Mouse (Mus musculus) heart, embryonic 10.5 days (tissue): ENCODE measurements around the gene Cpb1. TPM values are rescaled to one million over a fixed set of nuclear protein-coding genes. Genes with fewer than 3 reads are reported as not detected.

ENCODE experiments used
- DNase-seq: peaks from one replicate; pipeline ENCODE4 v3.0.0-alpha.2; 2017; ENCODE audit warnings: low spot score
- H3K27ac ChIP-seq: fragments of 300-500 bp; sonication (generic); 2 replicates; pipeline ENCODE4 v1.5.1; 2016; ENCODE audit warnings: mild to moderate bottlenecking
- H3K27me3 ChIP-seq: fragments of 300-500 bp; sonication (generic); 2 replicates; pipeline ENCODE4 v1.6.1; 2016; ENCODE audit warnings: mild to moderate bottlenecking; ENCODE audit not compliant: poor library complexity, insufficient read depth, severe bottlenecking
- H3K36me3 ChIP-seq: fragments of 300-500 bp; sonication (generic); 2 replicates; pipeline ENCODE4 v1.6.1; 2016; ENCODE audit warnings: mild to moderate bottlenecking, moderate library complexity
- H3K4me1 ChIP-seq: fragments of 300-500 bp; sonication (generic); 2 replicates; pipeline ENCODE4 v1.6.1; 2016; ENCODE audit warnings: mild to moderate bottlenecking
- H3K4me3 ChIP-seq: fragments of 300-500 bp; sonication (generic); 2 replicates; pipeline ENCODE4 v1.5.1; 2016; ENCODE audit warnings: mild to moderate bottlenecking, moderate library complexity
- H3K9me3 ChIP-seq: fragments of 300-500 bp; sonication (generic); 2 replicates; pipeline ENCODE4 v1.6.1; 2016; ENCODE audit warnings: mild to moderate bottlenecking, moderate library complexity
- WGBS: fragments of 180-500 bp; shearing (Covaris S2); methylation state at CpG from one replicate; pipeline ENCODE4 v1.1.7; 2016; 5-methylcytosine and 5-hydroxymethylcytosine counted together
- microRNA-seq: library from miRNA; unstranded; fragments of <30 nt; microRNA quantifications from one replicate; pipeline ENCODE4, GENCODE M21; 2017
- polyA plus RNA-seq: library from polyadenylated mRNA; unstranded; fragments of >200 nt; fragmentation: Nextera tagmentation; extraction: Ambion mirVana; gene quantifications from 2 replicates; pipeline ENCODE4 v1.2.1, GENCODE M21; 2016

The Cpb1 gene
- polyA plus RNA-seq, 1 experiment from 2014 or later = not detected

DNA sequence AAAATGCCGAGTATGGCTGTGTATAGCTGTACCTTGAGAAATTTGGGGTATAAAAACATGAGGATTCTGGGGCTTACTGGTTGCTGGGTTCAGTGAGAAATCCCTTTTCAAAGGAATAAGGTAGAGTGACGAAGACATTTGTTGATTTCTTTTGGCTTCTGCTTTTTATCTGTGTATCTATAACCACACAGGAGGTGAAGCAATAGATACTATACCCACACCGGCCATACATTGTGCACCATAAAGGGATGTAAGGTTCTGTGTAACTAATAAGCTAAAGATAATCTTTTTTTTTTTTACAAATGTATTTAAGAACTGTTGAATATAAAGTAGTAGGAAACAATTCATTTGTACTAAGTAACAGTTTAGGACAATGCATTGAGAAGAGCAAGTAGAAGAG lies 35.8 kb downstream of the Cpb1 start:
- 79% methylated on average over 3 of the region's 3 CpGs for WGBS
- no peaks in the 10 kb centered on the region for H3K4me1 ChIP-seq
- DNase-seq = no peak
- H3K27me3 ChIP-seq = no peaks in the 10 kb centered on the region
- H3K9me3 ChIP-seq = no peaks in the 10 kb centered on the region
- no peak overlapping the region for H3K27ac ChIP-seq
- no peaks in the 10 kb centered on the region for H3K36me3 ChIP-seq
- H3K4me3 ChIP-seq = no peak overlapping the region

- Histone ChIP-seq H3K4me1 (no peaks in the 10 kb centered on the region), H3K36me3 (no peaks in the 10 kb centered on the region), H3K4me3 (no peak overlapping the region), H3K27ac (no peak overlapping the region), H3K9me3 (no peaks in the 10 kb centered on the region), H3K27me3 (no peaks in the 10 kb centered on the region)
- WGBS = 39% methylated on average over 1 of the region's 1 CpGs
- no peak for DNase-seq
Observed at GRCm38 (mm10) chr3:20236965-20237364, 38.6 kb downstream of the Cpb1 start.

GRCm38 (mm10) chr3:20229027-20229426 lies 46.5 kb downstream of the Cpb1 start:
- Histone ChIP-seq H3K4me1 (no peaks in the 10 kb centered on the region), H3K27me3 (no peaks in the 10 kb centered on the region), H3K9me3 (no peaks in the 10 kb centered on the region), H3K27ac (no peak overlapping the region), H3K36me3 (no peaks in the 10 kb centered on the region), H3K4me3 (no peak overlapping the region)
- 79% methylated on average over 1 of the region's 1 CpGs for WGBS
- DNase-seq = no peak

GRCm38 (mm10) chr3:20225429-20225828 lies 50.1 kb downstream of the Cpb1 start:
- H3K27me3 ChIP-seq = no peaks in the 10 kb centered on the region
- H3K27ac ChIP-seq = no peak overlapping the region
- no peaks in the 10 kb centered on the region for H3K36me3 ChIP-seq
- H3K4me1 ChIP-seq = no peaks in the 10 kb centered on the region
- no peaks in the 10 kb centered on the region for H3K9me3 ChIP-seq
- H3K4me3 ChIP-seq = no peak overlapping the region
- DNase-seq = no peak
- WGBS = 77% methylated on average over 2 of the region's 2 CpGs

DNA sequence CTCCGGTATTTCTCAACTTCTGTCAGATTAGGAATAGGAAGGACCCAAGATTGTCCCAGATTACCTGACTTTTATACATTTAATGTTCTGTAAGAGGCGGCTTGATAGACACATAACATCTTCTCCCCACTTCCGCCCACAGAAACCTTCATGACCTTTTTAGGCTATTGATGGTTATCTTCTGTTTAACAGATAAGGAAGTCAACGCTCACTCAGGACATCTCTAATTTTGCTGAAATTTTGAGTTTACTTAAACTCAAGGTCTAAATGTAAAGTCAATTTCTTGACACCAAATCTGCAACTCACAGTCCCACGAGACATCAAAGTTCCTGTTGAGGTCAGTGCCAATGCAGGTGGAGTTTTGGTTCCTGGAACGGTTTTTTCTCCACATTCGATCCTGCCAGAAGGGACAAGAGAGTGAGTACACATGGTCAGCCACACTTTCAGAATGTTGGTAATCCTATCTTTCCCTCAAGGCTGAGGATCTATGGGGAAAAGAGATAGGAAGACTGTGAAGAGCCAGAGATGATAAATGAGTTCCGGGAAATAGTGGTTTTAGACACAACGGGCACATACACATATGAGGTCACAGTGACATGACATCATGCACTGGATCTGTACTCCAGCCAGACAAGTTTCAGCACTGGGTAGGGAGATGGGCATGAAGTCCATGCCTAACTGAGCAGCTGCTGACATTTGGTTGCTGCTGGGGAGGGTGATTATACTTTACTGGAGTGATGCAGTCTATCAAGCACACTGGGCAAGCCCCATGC lies 52.4 kb downstream of the Cpb1 start:
- DNase-seq = no peak
- no peaks in the 10 kb centered on the region for H3K27me3 ChIP-seq
- H3K4me3 ChIP-seq = no peak overlapping the region
- H3K4me1 ChIP-seq = no peaks in the 10 kb centered on the region
- no peak overlapping the region for H3K27ac ChIP-seq
- no peaks in the 10 kb centered on the region for H3K9me3 ChIP-seq
- WGBS = 81% methylated on average over 9 of the region's 9 CpGs
- H3K36me3 ChIP-seq = no peaks in the 10 kb centered on the region

- Histone ChIP-seq H3K9me3 (no peaks in the 10 kb centered on the region), H3K36me3 (no peaks in the 10 kb centered on the region), H3K27ac (no peak overlapping the region), H3K4me1 (no peaks in the 10 kb centered on the region), H3K27me3 (no peaks in the 10 kb centered on the region), H3K4me3 (no peak overlapping the region)
- 76% methylated on average over 3 of the region's 3 CpGs for WGBS
- DNase-seq = no peak
Observed at GRCm38 (mm10) chr3:20222136-20222535, 53.4 kb downstream of the Cpb1 start.

DNA sequence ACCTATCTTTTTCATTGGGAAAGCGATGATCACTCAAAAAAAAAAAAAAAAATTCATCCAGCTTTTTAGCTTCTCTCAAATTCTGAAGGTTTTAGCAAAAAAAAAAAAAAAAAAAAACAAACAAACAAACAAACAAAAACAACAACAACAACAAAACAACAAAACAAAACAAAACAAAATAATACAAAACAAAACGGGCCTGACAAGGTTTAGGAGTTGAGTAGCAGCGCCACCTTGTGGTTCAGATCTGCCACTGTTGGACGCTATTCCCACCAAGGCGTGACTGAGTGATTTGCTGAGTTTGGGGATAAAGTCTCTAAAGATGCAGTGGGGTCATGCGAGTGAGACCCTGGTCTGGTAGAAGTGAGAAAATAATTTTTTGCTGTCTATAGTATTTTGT lies 76.7 kb downstream of the Cpb1 start:
- Histone ChIP-seq H3K27ac (no peak overlapping the region), H3K4me3 (no peak overlapping the region), H3K9me3 (no peaks in the 10 kb centered on the region), H3K27me3 (no peaks in the 10 kb centered on the region), H3K36me3 (no peaks in the 10 kb centered on the region), H3K4me1 (0 out of 2 replicates have a peak, but pooled peaks cover 3% of the 10 kb centered on the region)
- peak; percentile 81 for DNase-seq
- WGBS = 28% methylated on average over 6 of the region's 6 CpGs

Small RNA genes within 50 kb of the gene (microRNA-seq; reads per million reads assigned to microRNA genes)
- gene Mir7007 = not detected

Other genes starting within 250 kb of the Cpb1 start
- gene Hps3, start 240.4 kb downstream of the Cpb1 start, polyA plus RNA-seq = 9.2 and 11.4 TPM in 2 replicates
- gene Hltf, start 217.9 kb downstream of the Cpb1 start, polyA plus RNA-seq = 15.7 and 19.7 TPM in 2 replicates
- gene Gyg, start 120.4 kb downstream of the Cpb1 start, polyA plus RNA-seq = 444 and 807 TPM in 2 replicates
- 0.28 and 0.36 TPM in 2 replicates for gene Cpa3, start 33.6 kb downstream of the Cpb1 start, polyA plus RNA-seq
- 0.11 and 0.19 TPM in 2 replicates for gene Agtr1b, start 91.4 kb upstream of the Cpb1 start, polyA plus RNA-seq